Mouse (Mus musculus): ENCODE measurements around the gene Tmem79.
"Not testable (repeated sequence)": the region's sequence is repeated elsewhere in the genome, so short reads cannot be mapped to it uniquely, and the experiment has no call there.

DNA sequence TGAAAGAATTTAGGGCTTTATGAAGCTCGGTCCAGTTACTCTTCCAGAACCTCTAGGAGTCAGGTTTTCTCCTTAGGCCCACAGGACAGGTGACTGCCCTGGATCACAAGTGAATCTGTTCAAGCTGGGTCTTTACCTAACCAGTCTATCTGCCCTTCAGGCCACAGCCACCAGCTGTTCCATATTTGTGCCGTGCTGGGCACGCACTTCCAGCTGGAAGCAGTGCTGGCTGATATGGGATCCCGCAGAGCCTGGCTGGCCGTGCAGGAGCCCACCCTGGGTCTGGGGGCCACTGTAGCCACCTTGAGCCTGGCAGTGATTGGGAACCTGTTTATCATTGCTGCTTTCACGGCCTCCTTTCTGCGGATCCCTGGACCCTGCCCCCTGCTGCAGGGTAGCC lies 40.7 kb upstream of the Tmem79 start:
- not testable (repeated sequence) for TF ChIP-seq CTCF (IDR thresholded peaks at IDR 0.05; ENCODE audit: low read depth, low read length); POLR2A (IDR thresholded peaks at IDR 0.05; ENCODE audit: insufficient read depth, low read length); EP300 (IDR thresholded peaks at IDR 0.05; ENCODE audit: insufficient read depth, low read depth, low read length)
